Mouse (Mus musculus): ENCODE data around the gene Fzd9.

Gene Fzd9

GRCm38 (mm10) chr5:135251079-135251454 is at the start of gene Fzd9:
Gene Fzd9 (minus strand): TSS chr5:135251230.
- DNase-seq (ENCODE audit: inconsistent age in 2 of 2, low spot score in 1 of 2): peak; percentile 90 to 96

- DNase-seq (ENCODE audit: inconsistent age in 2 of 2, low spot score in 1 of 2): no peak
Measured at GRCm38 (mm10) chr5:135292001-135292400, 41.0 kb upstream of the Fzd9 start.

DNA sequence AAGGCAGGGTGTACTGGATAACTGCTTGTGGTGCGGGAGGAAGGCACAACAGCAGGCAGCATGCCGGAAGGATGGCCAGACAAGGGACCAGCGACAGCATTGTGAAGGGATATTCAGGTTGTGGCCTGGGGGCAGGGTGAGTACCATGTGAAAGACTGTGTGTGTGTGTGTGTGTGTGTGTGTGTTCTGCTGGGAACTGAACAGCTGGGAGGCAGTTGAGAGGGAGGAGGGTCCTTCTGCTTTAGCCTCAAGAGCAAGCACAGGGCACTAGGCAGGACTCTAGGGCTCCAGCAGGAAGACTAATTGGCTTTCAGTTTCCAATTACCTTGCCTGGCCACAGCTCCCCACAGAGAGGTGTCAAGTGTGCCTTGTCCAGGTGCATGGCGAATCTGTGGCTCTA is 40.2 kb upstream of the Fzd9 start:
- no peak for DNase-seq (ENCODE audit: inconsistent age in 2 of 2, low spot score in 1 of 2)

DNA sequence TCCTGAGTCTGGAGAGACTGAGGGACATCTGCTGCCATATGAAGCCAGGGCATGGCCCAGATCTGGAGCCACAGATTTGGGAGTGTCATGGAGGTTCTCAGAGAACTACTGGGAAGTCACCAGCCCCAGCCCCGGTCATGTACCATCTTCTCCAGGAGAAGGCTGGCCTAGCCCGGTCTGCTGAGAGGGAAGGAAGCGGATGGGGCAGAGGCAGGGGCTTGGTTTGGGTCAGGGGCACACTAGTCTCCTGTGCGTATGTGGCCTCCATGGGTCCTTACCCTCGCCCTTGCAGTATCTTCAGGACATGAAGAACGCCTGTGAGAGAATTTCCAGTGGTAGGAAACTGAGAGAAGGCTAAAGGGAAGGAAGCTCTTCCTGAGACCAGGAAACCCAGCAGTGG is 39.7 kb upstream of the Fzd9 start:
- DNase-seq (ENCODE audit: inconsistent age in 2 of 2, low spot score in 1 of 2): no peak

- no peak for DNase-seq (ENCODE audit: inconsistent age in 2 of 2, low spot score in 1 of 2)
Measured at GRCm38 (mm10) chr5:135286926-135287325, 35.9 kb upstream of the Fzd9 start.

DNA sequence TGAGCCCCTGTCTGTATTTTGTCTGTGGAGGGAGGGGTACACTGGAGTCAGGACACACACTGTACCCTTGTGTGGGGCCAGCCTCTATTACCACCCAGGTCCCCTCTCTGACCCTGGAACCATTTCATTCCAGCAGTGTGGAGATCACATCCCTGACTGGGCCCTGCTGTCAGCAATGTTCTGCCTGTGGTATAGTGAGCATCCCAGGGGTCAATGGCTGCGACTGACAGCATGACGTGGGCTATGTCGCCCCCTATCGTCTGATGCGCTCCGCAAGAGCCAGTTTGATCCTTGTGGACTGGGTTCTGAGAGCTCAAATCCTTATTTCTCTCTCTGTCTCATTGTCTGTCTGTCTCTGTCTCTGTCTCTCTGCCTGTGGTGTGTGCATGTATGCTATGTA is 35.2 kb upstream of the Fzd9 start:
- DNase-seq (ENCODE audit: inconsistent age in 2 of 2, low spot score in 1 of 2): peak; percentile 83 to 92

DNA sequence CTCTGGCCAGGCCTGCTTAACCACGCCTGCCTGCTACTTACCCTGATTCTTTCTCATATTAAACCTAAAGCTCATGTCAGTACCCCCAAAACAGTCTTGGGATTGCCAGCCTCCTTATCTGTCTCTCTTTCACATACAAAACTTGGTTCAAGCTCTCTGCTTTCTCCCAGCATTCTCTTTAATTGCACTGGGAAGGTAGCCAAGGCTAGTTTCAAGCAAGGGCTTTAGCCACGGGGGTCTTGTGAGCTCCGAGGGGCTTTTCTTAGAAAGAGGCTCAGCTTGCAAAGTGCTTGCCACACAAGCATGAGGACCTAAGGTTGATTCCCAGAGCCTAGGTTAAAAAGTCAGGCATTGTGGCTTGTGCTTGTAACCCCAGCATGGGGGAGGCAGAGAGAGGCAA is 34.2 kb upstream of the Fzd9 start:
- DNase-seq (ENCODE audit: inconsistent age in 2 of 2, low spot score in 1 of 2): no peak

DNA sequence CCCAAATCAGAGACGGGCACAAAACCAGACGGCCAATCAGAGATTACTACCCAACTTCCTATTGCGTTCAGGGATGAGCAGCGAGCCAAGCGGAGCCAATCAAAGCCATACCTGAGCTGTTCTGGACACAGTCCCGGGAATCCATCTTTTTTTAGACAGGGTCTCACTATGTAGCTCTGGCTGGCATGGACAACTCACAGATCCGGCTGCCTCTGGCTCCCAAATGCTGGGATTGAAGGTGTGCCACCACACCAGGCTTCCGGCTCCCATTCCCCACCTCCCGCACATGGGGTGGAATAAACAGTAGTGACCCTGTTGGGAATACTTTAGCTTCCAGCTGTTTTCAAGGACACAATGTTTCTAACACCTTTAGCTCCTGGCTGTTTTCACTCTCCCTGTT is 29.2 kb upstream of the Fzd9 start:
- no peak for DNase-seq (ENCODE audit: inconsistent age in 2 of 2, low spot score in 1 of 2)

DNA sequence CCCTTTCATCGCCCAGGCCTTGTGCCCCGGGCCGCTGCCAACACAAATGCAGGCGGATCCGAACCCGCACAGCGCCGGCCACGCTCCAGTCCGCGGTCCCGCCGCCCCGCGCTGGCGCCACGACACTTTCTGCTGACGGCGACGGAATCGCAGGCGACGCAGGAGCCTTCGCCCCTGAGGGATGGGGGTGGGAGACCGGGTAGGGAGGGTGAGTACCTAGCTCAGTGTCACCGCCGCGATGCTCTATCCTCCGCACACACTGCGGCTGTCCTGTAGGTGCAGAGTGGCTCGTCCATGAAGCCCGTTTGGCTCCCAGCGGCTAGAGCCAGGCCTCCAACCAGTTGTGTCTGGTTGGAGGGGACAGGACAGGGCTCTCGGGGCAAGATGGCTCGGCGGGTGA is 25.6 kb upstream of the Fzd9 start:
- no peak for DNase-seq (ENCODE audit: inconsistent age in 2 of 2, low spot score in 1 of 2)

- DNase-seq (ENCODE audit: inconsistent age in 2 of 2, low spot score in 1 of 2): no peak
Measured at GRCm38 (mm10) chr5:135274663-135275396, 23.8 kb upstream of the Fzd9 start.

GRCm38 (mm10) chr5:135271563-135272165 is 20.6 kb upstream of the Fzd9 start:
- no peak for DNase-seq (ENCODE audit: inconsistent age in 2 of 2, low spot score in 1 of 2)

DNA sequence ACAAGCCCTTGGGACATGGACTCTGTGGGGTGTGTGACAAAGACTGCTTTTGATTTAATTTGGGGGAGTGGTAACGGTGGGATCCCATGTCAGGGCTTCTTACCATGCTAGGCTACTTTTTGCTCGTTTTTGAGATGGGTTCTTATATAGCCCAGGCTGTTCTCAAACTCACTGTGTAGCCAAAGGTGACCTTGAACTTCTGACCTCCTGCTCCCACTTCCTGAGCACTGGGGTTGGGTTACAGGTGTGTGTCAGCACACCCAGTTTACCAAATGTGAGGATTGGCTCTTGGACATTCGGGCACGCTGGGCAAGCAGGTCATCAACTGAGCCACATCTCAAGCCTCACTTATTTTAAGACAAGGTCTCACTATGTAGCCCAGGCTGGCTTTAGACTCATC is 19.3 kb upstream of the Fzd9 start:
- no peak for DNase-seq (ENCODE audit: inconsistent age in 2 of 2, low spot score in 1 of 2)

DNA sequence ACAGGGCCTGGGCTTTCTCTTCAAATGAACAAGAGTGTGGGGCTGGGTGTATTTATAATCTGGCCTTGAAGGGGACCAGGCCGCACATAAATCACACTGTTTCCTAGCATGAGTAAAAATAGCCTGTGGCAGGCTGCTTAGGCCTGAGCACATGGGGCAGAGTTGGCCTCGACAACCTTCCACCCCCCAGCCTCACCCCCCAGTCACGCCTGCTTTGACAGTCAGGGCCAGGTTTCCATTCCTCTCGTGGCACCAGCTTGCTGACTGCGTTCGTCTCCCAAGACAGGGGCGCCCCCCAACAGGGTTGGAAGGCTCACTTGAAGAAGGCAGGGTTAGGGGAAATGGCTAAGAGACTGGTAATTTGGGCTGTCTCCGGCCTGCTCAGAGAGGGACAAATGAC is 18.4 kb upstream of the Fzd9 start:
- DNase-seq (ENCODE audit: inconsistent age in 2 of 2, low spot score in 1 of 2): peak; percentile 67 to 80

- DNase-seq (ENCODE audit: inconsistent age in 2 of 2, low spot score in 1 of 2): peak; percentile 26 to 49
Measured at GRCm38 (mm10) chr5:135264548-135264947, 13.5 kb upstream of the Fzd9 start.

DNA sequence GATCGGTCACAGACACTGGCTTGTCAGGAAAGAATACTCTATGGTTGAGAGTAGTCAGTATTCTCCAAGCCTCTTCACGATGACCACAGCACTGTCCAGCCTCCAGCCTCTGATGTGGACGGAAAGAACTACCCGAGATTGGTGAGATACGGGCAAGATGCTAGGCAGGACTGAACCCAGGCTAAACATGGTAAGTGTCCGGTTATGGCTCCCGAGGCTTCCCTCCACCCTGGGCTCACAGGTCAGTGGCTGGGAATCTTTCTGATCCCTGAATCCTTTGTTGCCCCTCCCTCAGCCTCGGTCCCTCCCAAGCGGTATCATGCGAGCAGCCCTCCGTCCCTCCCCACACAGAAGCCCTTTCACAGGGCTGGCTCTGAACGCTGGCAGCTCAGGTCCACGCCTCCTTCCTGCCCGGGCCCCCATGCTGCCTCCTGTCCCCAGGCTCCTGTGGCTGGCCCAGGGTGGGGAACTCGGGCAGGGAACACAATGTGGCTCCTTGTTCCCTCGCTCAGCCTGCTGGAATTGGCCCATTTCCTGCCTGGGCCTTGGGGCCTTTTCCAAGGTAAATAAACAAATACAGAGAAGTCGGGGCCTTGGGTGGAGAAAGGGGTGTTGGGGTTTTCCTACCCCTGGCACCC is 13.0 kb upstream of the Fzd9 start:
- DNase-seq (ENCODE audit: inconsistent age in 2 of 2, low spot score in 1 of 2): peak; percentile 75 to 83

DNA sequence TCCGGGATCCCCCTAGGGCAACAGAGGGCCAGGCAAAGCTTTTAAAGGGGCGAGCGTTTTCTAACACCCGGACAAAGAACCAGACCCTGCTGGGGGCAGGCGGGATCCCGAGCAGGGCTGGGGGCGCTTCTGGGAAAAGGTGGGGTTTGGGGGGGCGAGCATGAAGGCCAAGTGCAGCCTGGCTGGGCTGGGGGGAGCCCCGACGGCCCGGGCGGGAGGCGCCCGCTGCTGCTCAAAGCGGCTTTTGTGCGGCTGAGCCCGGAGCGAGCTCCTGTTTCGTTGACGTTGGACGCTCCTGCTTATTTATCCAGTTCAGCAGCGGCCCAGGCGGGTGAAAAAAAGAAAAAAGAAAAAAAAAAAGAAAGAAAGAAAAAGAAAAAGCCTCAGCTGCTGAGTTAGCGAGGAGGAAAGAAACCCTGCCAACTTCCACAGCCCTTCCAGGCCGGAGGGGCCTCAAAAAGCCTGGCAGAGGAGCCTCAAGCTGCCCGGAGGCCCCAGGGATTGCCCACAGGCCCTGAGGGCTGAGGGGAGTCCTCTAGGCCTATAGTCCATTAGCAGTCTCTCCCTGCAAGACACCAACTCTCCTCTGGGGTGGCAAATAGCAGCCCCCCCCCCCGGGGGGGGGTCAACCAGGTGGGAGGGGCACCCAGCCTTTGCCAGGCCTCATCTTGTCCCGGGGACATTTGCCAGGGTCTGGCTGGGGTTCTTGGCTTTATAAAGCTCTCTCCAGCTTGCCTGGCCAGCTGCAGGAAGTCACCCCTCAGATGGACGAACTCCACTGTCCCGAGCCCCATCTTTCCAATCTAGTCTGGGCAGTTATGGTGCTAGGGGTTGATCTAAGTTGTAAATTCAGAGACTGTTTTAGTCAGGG is 7.5 kb upstream of the Fzd9 start:
- DNase-seq (ENCODE audit: inconsistent age in 2 of 2, low spot score in 1 of 2): no peak

GRCm38 (mm10) chr5:135257559-135257958 is 6.5 kb upstream of the Fzd9 start:
- DNase-seq (ENCODE audit: inconsistent age in 2 of 2, low spot score in 1 of 2): no peak

DNA sequence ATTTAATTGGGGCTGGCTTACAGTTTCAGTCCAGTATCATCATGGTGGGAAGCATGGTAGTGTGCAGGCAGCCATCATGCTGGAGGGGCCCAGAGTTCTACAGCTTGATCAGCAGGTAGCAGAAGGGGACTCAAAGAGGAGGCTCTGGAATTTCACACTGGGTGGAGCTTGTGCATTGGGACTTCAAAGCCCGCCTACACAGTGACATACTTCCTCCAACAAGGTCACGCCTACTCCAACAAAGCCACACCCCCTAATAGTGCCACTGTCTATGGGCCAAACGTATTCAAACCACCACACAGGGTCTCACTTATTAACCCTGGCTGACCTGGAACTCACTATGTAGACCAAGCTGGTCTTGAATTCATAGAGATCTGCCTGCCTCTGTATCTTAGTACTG is 5.1 kb upstream of the Fzd9 start:
- DNase-seq (ENCODE audit: inconsistent age in 2 of 2, low spot score in 1 of 2): no peak

- no peak for DNase-seq (ENCODE audit: inconsistent age in 2 of 2, low spot score in 1 of 2)
Measured at GRCm38 (mm10) chr5:135253741-135254401, 2.8 kb upstream of the Fzd9 start.

- DNase-seq (ENCODE audit: inconsistent age in 2 of 2, low spot score in 1 of 2): peak; percentile 44 to 73
Measured at GRCm38 (mm10) chr5:135250186-135251078, 598 bp downstream of the Fzd9 start.
